Mouse (Mus musculus) kidney, embryonic 15.5 days (tissue): Measurements from ENCODE around the gene Ints1. TPM values are rescaled to one million over a fixed set of nuclear protein-coding genes. Genes with fewer than 3 reads are reported as not detected.

Experiments used
- ATAC-seq: fragments of 200-750 bp; cut with Nextera tagmentation; replicated peaks from 2 replicates; pipeline ENCODE4 v1.8.0; 2017; ENCODE audit warnings: moderate TSS enrichment; ENCODE audit not compliant: low FRiP score
- H3K27ac ChIP-seq: fragments of 300-500 bp; sonication (generic); 2 replicates; pipeline ENCODE4 v1.5.1; 2015; ENCODE audit warnings: mild to moderate bottlenecking, inconsistent platforms
- H3K27me3 ChIP-seq: fragments of 300-500 bp; sonication (generic); 2 replicates; pipeline ENCODE4 v1.6.1; 2015; ENCODE audit warnings: inconsistent platforms
- H3K36me3 ChIP-seq: fragments of 300-500 bp; sonication (generic); 2 replicates; pipeline ENCODE4 v1.6.1; 2015; ENCODE audit warnings: inconsistent platforms
- H3K4me1 ChIP-seq: fragments of 300-500 bp; sonication (generic); 2 replicates; pipeline ENCODE4 v1.6.1; 2015; ENCODE audit warnings: inconsistent platforms
- H3K4me2 ChIP-seq: fragments of 300-500 bp; sonication (generic); 2 replicates; pipeline ENCODE4 v1.6.1; 2015; ENCODE audit warnings: moderate library complexity, mild to moderate bottlenecking, inconsistent platforms
- H3K4me3 ChIP-seq: fragments of 300-500 bp; sonication (generic); replicated peaks from 2 replicates; pipeline ENCODE4 v1.5.1; 2015; ENCODE audit warnings: mild to moderate bottlenecking, inconsistent platforms
- H3K9ac ChIP-seq: fragments of 300-500 bp; sonication (generic); 2 replicates; pipeline ENCODE4 v1.6.1; 2015; ENCODE audit warnings: mild to moderate bottlenecking, inconsistent platforms
- H3K9me3 ChIP-seq: fragments of 300-500 bp; sonication (generic); replicated peaks from 2 replicates; pipeline ENCODE4 v1.6.1; 2016; ENCODE audit warnings: inconsistent platforms
- WGBS: fragments of 180-500 bp; shearing (Covaris S2); methylation state at CpG from one replicate; pipeline ENCODE4 v1.1.7; 2015; ENCODE audit warnings: mixed read lengths; 5-methylcytosine and 5-hydroxymethylcytosine counted together
- polyA plus RNA-seq: library from polyadenylated mRNA; unstranded; fragments of >200 nt; fragmentation: Nextera tagmentation; extraction: Ambion mirVana; gene quantifications from 2 replicates; pipeline ENCODE4 v1.2.1, GENCODE M21; 2015

The Ints1 gene
- polyA plus RNA-seq = 26.1 and 27.7 TPM in 2 replicates

DNA sequence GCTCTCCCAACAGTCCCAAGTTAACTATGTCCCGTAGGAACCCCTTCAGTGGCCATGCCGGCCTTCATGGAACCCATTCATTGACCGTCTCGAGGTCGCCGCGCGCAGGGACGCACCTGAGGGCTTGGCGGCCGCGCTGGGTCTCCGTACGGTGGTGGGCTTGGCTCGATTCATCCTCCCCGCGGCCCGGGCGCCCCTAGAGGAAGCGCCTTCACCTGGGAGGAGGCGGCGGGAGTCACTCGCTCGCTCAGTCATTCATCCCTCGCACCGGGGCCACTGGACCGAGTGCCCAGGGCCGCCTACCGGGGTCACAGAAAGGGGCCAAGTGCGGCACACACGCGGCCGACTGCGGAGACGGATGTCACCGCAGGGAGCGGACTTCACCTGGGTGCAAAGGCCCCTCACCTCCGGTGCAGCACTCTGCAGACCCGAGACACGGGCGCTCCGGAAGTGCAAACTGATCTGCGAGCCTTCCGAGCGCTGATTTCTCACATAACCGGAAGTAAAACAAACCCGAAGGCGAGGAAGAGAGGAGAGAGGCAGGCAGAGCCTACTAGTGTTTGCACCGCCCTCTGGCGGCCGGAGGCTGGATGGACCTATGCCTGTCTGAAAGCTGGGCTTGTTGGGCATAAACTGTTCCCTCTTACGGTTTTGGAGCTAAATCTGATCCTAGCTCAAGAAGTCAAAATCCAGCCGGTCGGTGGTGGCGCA lies at the start of gene Ints1:
Ints1 (minus strand) TSS at position 459 of the 711 bp plus-strand sequence.
- Histone ChIP-seq H3K27ac (peak within 1 kb of the TSS; percentile 34; the same call in 1 of the 2 replicates), H3K9me3 (no peaks in the 10 kb centered on the region), H3K27me3 (no peaks in the 10 kb centered on the region), H3K4me1 (peaks cover 14% of the 10 kb centered on the region), H3K4me2 (peak within 1 kb of the TSS; percentile 89), H3K4me3 (peak within 1 kb of the TSS; percentile 100), H3K36me3 (peaks cover 38% of the 10 kb centered on the region), H3K9ac (peak within 1 kb of the TSS; percentile 88)
- ATAC-seq = peak; percentile 92
- under 1% methylated on average over 55 of the region's 55 CpGs for WGBS

DNA sequence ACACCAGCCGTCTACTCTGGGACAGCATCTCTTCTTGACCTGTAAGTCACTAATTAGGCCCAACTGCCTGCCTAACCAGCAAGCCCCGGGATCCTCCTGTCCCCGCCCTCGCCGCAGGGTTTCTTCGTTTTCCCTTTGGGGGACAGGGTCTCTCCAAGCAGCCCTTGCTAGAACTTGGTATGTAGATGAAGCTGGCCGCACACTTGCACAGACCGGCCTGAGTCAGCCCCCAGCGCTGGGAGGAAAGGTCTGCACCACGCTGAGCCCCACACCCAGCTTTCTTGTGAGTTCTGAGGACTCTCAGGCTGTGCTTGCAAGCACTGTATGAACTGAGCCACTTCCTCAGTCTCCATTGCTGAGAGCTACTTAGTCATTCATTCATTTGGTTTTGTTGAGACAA lies 49.1 kb upstream of the Ints1 start:
- peaks cover 24% of the 10 kb centered on the region for H3K4me1 ChIP-seq
- H3K27me3 ChIP-seq = no peaks in the 10 kb centered on the region
- no peak overlapping the region for H3K4me2 ChIP-seq
- peaks cover 34% of the 10 kb centered on the region for H3K36me3 ChIP-seq
- H3K9ac ChIP-seq = no peak overlapping the region
- ATAC-seq = no peak
- no peaks in the 10 kb centered on the region for H3K9me3 ChIP-seq
- 94% methylated on average over 10 of the region's 10 CpGs for WGBS
- no peak overlapping the region for H3K27ac ChIP-seq
- H3K4me3 ChIP-seq = no peak overlapping the region

DNA sequence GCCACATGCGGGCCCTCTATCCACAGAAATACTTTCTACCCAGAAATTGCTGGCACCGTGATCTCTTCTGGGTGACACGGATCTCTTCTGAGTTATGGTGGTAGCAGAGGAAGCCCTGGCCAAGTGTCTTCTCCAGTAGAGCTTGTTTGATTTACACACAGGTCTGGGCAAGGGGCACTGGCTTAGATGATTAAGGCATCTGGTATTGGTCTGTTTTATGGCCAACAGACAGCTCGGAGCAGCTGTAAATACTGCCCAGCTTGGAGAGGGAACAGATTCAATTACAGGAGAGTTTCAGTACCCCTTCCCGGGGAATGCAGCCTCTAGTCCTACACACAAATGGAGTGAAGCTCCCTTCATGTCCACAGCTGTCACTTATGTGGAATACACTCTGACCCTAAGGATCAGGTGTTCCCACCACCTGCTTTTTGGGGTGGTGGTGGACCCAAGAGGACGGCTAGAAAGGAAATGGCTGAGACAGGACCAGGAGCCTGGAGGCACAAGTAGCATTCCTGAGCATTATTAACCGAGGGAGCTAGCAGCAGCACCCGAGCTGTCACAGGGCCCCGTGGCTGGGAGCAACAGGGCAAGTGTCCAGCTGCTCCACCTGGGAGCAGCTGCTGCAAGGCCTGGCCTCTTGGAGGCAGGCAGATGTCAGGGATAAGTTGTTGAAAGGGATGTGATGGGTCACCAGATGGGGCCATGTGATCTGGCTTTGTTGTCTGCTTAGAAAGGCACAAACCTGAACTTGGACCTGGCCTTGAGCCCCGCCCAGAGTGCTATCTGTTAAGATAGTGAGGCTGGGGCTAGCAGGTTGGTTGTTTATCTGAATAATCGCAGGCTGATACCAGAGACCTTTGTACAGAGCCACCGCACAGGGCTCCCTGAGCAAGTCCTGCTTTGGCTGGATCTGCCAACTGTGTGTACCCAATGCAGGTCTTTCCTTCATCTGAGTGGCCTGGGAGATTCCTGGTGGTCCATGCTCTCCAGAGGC lies 46.3 kb upstream of the Ints1 start:
- 0 out of 2 replicates have a peak overlapping the region, but pooled peaks have one; percentile 6 for H3K4me2 ChIP-seq
- H3K27ac ChIP-seq = peak overlapping the region; percentile 70
- no peak overlapping the region for H3K4me3 ChIP-seq
- peaks cover 34% of the 10 kb centered on the region for H3K36me3 ChIP-seq
- WGBS = 36% methylated on average over 12 of the region's 12 CpGs
- H3K9ac ChIP-seq = no peak overlapping the region
- peaks cover 24% of the 10 kb centered on the region for H3K4me1 ChIP-seq
- ATAC-seq = 0 out of 2 replicates have a peak, but pooled peaks have one; percentile 54
- no peaks in the 10 kb centered on the region for H3K9me3 ChIP-seq
- no peaks in the 10 kb centered on the region for H3K27me3 ChIP-seq

DNA sequence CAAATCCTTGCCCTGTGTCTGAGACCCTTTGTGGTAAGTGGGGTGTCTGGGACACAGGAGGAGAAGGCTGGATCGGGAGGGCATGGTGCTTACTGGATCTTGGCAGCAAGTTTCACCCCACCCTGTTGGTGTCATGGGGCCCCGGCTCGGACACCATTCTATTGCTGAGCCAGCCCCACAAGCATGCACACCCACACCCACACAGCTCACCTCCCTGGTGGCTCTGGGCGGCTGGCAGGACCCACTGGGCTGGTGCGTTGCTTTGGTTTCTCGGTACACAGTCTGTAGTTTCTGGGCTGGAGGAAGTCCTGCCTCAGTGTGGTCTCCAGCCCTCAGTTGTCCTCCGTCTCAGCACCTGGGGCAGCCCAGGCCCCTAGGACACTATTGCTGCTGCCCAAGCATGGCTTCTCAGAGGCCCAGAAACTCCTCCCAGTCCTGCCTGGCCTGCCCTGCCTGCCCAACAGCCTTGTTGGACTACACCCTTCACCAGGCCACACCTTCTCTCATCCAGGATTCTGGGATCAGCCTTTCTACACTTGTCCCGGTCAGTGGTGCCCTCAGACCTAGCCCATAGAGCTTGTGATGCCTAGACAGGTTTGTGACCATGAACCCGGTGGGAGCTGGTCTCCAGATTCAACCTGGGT lies 44.2 kb upstream of the Ints1 start, which contains the start of gene Tmem184a:
Tmem184a (minus strand) TSS at position 380 of the 644 bp plus-strand sequence.
- no peak within 1 kb of the TSS for H3K9ac ChIP-seq
- peaks cover 11% of the 10 kb centered on the region for H3K4me1 ChIP-seq
- peaks cover 33% of the 10 kb centered on the region for H3K36me3 ChIP-seq
- no peak for ATAC-seq
- H3K27me3 ChIP-seq = peaks cover 6% of the 10 kb centered on the region
- no peak within 1 kb of the TSS for H3K4me3 ChIP-seq
- H3K27ac ChIP-seq = no peak within 1 kb of the TSS
- WGBS = 91% methylated on average over 9 of the region's 9 CpGs
- no peaks in the 10 kb centered on the region for H3K9me3 ChIP-seq
- no peak within 1 kb of the TSS for H3K4me2 ChIP-seq

DNA sequence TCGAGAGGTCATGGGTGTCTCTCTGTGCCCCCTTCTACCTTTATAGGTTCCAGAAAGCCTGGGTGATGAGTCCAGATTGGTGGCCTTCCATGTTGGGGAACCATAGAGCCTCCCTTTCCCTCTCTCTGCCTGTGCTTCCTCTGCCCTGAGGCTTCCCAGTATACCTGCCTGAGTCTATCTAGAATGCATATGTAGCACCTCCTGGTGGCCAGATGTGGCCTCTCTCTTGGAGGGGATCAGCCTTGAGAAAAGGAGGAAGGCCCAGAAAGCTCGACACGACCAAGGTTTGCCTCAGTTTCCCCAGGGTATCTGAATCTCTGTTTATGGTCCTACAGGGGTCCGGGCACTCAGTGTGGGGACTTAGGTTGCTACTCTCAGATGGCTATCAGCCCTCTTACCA lies 43.3 kb upstream of the Ints1 start:
- ATAC-seq = no peak
- H3K4me3 ChIP-seq = no peak overlapping the region
- H3K4me2 ChIP-seq = no peak overlapping the region
- peaks cover 14% of the 10 kb centered on the region for H3K27me3 ChIP-seq
- no peaks in the 10 kb centered on the region for H3K9me3 ChIP-seq
- peaks cover 24% of the 10 kb centered on the region for H3K36me3 ChIP-seq
- H3K9ac ChIP-seq = no peak overlapping the region
- peaks cover 15% of the 10 kb centered on the region for H3K4me1 ChIP-seq
- H3K27ac ChIP-seq = no peak overlapping the region
- WGBS = 48% methylated on average over 4 of the region's 4 CpGs

DNA sequence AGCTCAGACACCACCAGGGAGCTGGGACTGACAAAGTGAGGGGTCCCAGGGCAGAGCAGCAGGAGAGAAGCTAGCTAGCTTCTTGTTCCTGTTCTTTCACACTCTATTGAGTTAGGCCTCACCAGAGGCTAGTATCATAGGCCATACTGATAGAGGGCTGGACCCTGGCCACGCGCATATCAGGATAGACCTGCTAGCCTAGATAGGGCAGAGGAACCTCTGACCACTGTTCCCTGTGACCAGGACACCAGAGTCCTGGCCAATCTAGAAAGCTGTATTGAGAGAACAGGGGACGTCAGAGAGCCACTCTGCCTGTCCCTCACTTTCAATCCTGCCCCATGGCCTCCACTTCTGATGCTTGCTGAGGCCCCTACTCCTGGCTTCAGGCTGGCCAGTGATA lies 42.6 kb upstream of the Ints1 start:
- no peaks in the 10 kb centered on the region for H3K9me3 ChIP-seq
- peaks cover 15% of the 10 kb centered on the region for H3K27me3 ChIP-seq
- H3K4me3 ChIP-seq = no peak overlapping the region
- no peak overlapping the region for H3K27ac ChIP-seq
- peaks cover 17% of the 10 kb centered on the region for H3K36me3 ChIP-seq
- peaks cover 15% of the 10 kb centered on the region for H3K4me1 ChIP-seq
- ATAC-seq = no peak
- H3K9ac ChIP-seq = no peak overlapping the region
- H3K4me2 ChIP-seq = no peak overlapping the region
- WGBS = 83% methylated on average over 3 of the region's 3 CpGs

DNA sequence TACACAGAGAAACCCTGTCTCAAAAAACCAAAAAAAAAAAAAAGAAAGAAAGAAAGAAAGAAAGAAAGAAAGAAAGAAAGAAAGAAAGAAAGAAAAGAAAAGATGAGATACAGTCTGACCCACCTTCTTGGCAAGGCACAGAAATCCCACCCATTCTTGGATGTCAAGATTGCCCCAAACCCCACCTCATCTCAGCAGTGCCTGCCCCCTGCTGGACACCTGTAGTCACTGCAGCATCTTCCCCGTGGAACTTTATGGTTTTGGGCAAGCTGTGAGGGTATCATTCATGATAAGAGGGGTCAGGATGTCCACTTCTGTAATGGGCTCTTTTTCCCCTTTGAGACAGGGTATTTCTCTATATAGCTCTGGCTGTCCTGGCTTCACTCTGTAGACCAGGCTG lies 41.8 kb upstream of the Ints1 start:
- H3K4me1 ChIP-seq = peaks cover 15% of the 10 kb centered on the region
- no peak overlapping the region for H3K9ac ChIP-seq
- peaks cover 9% of the 10 kb centered on the region for H3K36me3 ChIP-seq
- H3K27ac ChIP-seq = no peak overlapping the region
- ATAC-seq = no peak
- WGBS = 7% methylated on average over 1 of the region's 1 CpGs
- H3K4me2 ChIP-seq = no peak overlapping the region
- no peak overlapping the region for H3K4me3 ChIP-seq
- H3K9me3 ChIP-seq = no peaks in the 10 kb centered on the region
- H3K27me3 ChIP-seq = peaks cover 21% of the 10 kb centered on the region

DNA sequence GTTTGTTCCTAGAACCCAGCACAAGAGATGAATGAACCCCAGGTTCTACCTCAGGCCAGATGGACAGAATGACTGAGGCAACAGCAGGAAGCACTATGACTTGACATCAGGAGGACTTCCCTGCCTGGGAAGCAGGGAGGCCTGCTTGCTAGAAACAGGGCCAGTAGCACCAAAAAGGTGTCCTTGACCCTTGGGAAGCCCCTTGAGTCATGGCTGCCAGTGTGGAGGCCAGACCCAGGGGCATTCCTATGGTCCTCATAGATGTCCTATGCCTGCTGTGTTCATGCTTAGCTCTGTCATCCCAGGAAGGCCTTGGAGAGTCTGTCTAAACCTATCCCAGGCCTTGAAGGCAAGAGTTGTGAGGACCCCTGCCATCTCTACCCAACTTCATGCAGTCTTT lies 41.0 kb upstream of the Ints1 start:
- no peak overlapping the region for H3K9ac ChIP-seq

DNA sequence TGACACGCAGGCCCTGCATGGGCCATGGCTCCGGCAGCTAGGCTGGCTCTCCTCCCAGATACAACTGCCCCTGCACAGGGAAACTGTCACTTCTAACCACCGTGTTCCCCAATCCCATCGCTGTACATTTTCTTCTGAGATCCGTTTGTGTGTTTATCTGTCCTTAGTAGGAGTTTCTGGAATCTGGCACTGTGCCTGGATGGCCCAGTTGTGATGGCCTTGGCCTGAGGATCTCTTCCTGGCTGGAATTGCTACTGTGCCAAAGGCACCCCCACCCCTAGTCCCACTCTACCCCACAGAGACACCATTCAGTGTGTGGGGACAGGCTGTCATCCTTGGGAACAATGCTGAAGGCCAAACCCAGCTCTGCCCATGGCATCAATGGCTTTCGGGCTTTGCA lies 40.5 kb upstream of the Ints1 start:
- H3K9ac ChIP-seq = no peak overlapping the region
- peaks cover 13% of the 10 kb centered on the region; the same call in 1 of the 2 replicates for H3K4me1 ChIP-seq
- no peaks in the 10 kb centered on the region for H3K36me3 ChIP-seq
- 69% methylated on average over 6 of the region's 6 CpGs for WGBS
- peaks cover 21% of the 10 kb centered on the region for H3K27me3 ChIP-seq
- no peak overlapping the region for H3K4me2 ChIP-seq
- H3K4me3 ChIP-seq = no peak overlapping the region
- ATAC-seq = no peak
- no peaks in the 10 kb centered on the region for H3K9me3 ChIP-seq
- no peak overlapping the region for H3K27ac ChIP-seq

More for the DNA sequence above, 41.0 kb upstream of the Ints1 start:
- peaks cover under 1% of the 10 kb centered on the region for H3K36me3 ChIP-seq
- no peak for ATAC-seq
- H3K4me3 ChIP-seq = no peak overlapping the region
- H3K9me3 ChIP-seq = no peaks in the 10 kb centered on the region
- no peak overlapping the region for H3K27ac ChIP-seq
- peaks cover 13% of the 10 kb centered on the region for H3K4me1 ChIP-seq
- H3K4me2 ChIP-seq = no peak overlapping the region
- H3K27me3 ChIP-seq = peaks cover 21% of the 10 kb centered on the region

DNA sequence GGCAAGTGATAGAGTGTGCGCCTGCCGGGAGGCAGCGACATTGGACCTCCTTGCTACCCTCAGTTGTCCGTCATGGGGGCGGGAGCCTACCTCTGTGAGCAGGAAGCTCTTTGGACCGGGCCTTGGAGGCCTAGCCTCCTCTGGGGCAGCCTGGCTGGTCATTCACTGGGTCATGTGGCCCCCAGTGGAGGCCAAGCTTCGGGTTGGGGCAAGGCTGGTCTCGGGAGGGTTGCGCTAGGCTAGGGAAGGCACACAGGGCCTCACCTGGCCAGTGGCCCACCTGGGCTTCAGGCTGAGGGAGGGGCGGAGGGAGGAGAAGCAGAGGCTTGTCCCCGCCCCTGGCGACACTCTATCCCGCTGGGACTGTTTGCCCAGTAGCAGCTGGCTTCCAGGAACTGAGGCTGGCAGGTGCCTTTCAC lies 38.5 kb upstream of the Ints1 start:
- Histone ChIP-seq H3K4me3 (peak overlapping the region; percentile 34), H3K4me2 (peak overlapping the region; percentile 52), H3K9ac (peak overlapping the region; percentile 38; the same call in 1 of the 2 replicates), H3K9me3 (no peaks in the 10 kb centered on the region), H3K27me3 (peaks cover 21% of the 10 kb centered on the region), H3K27ac (peak overlapping the region; percentile 45; the same call in 1 of the 2 replicates), H3K4me1 (peaks cover 13% of the 10 kb centered on the region; the same call in 1 of the 2 replicates), H3K36me3 (no peaks in the 10 kb centered on the region)
- ATAC-seq = peak; percentile 41
- WGBS = 3% methylated on average over 13 of the region's 13 CpGs

DNA sequence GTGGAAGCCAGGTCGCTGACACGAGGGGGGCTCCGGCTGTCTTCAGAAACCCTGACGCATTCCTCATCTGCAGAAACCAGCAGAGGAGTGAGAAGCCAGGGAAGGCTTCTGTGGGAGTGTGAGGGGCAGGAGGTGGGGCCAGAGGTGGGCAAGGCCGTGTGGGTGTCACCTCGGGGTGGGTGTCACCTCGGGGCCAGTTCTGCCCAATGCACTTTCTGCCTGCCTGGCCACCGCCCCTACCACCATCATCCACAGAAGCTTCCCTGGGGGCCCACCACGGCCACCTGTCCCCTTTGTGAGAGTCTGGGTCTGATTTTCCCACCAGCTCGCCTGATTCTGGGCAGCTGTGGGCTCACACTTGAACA lies 37.6 kb upstream of the Ints1 start:
- Histone ChIP-seq H3K4me3 (no peak overlapping the region), H3K27ac (no peak overlapping the region), H3K4me2 (peak overlapping the region; percentile 52), H3K27me3 (peaks cover 21% of the 10 kb centered on the region), H3K9ac (no peak overlapping the region), H3K4me1 (peaks cover 13% of the 10 kb centered on the region; the same call in 1 of the 2 replicates), H3K36me3 (no peaks in the 10 kb centered on the region), H3K9me3 (no peaks in the 10 kb centered on the region)
- no peak for ATAC-seq
- WGBS = 46% methylated on average over 10 of the region's 10 CpGs
